Mouse (Mus musculus): ENCODE data around the gene Calhm3. TPM values are rescaled to one million over a fixed set of nuclear protein-coding genes. Genes with fewer than 3 reads are reported as not detected.
A peak's percentile ranks its signal among the peaks of the same experiment; 100 is the strongest.

The Calhm3 gene
- total RNA-seq (2021): not detected

DNA sequence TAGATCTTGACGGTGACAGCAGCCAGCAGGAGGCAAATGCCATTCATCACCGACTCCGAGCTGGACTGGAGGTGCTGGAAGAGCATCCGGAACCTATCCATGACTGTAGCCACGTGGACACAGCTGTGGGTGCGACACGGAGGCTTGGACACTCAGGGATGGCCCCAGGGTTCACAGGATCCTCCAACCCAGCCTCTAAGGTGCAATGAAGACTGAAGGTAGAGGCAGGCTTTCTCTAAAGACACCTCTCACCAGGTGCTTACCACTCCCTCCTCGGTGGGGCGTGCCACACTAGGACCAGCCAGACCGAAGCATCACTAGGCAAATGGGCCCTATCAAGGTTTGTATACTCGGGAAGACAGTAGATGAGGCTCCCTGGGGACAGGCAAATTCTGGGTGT is at the start of gene Calhm3:
Gene Calhm3, minus strand, starts transcription at position 101 of the 400 bp plus-strand sequence.
- no peak for DNase-seq

DNA sequence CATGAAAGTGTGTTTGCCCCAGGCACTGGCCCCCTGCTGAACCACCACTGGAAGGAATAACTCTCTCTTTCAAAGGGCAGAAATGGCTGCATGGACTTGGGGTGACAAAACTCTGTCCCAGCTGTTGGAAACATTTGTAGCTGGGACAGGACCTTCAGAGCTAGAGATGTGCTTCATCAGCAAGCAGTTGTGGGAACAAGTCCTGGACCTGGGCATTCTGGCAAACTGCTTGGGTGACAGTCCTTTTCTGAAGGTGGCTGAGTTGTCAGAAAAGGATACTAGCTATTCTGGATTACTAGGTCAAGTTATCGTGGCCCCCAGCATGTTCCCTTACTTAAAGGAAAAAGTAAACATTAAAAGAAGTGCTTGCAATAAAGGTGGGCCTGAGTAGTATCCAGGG is 48.6 kb upstream of the Calhm3 start:
- DNase-seq: no peak

DNA sequence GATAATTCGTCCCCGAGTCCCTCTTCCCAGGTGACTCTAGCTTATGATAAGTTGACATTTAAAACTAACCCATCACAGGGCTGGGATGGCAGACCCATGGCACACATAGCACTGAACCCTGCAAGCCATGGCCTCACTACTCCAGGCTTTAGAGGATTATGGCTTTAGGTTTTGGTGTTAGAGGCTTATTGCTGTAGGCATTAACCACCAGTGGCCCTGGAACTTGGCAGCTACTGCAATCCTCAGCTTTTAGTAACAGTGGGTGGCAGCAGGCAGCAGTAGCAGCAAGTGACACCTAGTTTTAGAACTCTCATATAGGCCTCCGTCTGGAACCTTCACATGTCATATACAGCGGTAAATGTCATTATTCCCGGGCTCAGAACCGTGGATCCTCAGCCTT is 47.1 kb upstream of the Calhm3 start:
- DNase-seq: no peak

DNA sequence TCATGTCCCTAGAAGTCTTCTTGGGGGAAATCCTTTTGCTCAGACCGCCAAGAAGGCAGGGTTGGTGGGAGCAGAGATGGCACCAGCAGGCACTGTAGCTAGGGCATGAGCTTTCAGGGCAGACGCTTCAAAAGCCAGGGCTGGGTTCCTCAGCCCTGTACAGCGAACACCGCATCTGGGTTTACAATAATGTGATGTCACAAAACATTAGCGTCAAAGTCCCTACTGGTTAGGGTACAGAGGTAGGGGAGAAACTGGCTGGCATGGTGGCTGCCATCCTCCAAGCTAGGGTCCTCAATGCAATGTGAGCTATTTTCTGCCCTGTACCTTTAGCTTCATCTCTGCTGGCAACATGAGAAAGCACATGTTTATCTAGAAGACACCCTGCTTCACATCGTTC is 45.5 kb upstream of the Calhm3 start:
- no peak for DNase-seq

DNA sequence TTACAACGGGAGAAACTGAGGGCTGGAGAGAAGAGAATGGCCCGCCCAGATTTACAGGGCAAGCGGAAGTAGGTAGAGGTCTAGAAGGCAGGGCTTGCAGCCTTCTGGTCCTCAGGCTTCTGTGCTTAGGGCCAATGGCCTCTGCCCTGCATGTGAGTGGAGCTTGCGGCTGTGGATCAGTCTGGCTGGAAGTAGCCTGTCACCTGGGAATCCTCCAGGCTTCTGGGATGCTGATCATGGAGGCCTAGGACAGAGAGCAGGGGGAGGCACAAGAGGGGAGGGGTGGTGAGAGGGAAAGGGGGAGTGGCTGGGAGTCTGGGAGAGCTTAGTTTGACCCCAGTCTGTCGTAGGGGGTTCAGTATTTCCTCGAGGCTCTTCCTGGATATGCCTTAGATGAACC is 44.9 kb upstream of the Calhm3 start:
- no peak for DNase-seq

DNA sequence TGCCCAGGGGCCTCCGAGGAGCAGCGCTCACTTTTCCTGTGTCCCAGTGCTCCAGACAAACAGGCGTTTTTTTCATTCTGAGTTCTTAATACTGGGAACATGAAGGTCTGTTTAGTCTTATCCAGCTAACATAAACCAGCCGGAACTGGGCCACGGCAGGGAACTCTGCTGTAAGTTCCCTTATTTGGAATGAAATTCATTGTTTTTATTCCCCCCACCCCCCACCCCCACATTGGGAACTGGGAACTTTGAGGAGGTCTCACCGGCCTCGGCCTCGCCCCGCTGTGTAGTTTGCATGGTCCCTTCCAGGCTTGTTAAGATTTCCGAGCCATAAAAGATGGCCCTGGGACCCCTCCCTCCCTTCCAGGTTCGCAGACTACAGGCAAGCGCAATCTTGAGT is 44.4 kb upstream of the Calhm3 start:
- DNase-seq: no peak

DNA sequence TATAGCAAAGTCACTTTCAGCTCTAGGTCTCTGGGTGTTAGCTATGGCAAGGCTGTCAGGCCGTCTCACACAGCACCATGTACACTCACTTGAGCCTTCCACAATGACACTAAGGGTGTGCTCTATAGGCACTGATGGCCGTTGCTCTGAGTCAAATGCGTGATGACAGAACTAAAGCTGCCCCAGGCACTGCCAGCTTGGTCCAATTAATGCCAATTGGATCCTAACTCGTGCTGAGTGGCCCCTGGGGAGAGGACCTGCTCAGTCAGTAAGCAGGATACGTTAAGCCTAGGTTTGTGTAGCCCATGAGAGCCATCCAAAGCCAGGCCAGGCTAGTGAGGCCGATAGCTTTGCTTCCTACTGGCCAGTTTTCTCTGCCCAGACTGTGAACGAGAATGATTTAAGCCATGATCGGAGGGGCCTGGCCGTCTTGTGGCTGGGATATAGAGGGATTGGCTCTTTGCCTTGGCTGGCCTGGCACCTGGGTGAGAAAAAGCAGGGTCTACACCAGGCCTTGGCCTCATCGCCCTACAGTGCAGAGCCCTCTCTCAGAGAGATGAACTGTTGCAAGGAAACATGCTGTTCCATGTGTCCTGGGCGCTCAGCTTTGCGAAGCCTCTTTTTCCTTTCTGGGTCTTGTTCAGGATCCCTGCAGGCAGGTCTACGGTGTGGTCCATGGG is 41.2 kb upstream of the Calhm3 start:
- no peak for DNase-seq

DNA sequence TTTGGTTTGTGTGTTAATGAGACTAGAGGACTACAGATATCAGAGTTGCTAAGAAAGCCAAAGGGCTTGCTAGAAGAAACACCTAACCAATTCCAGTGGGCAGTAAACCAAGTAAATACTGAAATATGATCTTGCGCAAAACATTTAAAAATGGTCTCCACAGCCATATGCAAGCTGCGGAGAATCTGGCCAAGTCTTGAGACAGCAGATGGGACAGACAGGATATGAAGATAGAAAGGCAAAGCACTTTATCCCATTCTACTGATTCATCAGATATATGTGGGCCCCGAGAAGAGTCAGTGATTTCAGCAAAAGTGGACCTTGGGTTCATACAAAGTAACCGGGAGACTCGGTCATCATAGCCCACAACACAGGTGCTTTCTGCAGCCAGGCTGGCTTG is 34.6 kb upstream of the Calhm3 start:
- DNase-seq: no peak

DNA sequence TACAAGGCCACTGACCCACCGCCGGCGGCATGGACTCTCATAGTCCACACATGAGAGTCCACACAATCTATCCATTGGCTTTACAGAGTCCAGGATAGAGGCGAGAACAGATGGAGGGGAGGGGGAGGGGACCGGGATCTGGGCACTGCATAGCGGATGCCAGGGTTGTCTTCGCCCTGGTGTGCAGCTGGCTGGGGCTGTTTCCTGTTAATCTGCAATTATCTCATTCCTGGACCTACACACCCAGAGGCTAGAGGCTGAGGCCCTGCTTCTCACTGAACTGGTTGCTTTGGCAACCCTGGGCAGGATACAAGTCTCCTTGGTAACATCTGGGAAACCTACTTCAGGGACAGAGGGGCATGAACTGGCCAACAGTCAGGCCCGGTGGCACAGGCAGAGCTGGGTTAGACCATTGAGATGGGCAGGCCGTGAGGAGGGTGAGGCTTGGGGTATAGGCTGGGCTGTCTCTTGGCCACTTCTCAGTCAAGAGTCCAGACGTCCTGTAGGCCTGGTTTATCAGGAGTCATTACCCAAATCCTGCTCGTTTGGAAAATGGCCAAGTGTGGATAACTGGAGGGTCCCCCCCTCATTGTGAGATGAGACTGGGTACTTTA is 31.1 kb upstream of the Calhm3 start:
- no peak for DNase-seq

DNA sequence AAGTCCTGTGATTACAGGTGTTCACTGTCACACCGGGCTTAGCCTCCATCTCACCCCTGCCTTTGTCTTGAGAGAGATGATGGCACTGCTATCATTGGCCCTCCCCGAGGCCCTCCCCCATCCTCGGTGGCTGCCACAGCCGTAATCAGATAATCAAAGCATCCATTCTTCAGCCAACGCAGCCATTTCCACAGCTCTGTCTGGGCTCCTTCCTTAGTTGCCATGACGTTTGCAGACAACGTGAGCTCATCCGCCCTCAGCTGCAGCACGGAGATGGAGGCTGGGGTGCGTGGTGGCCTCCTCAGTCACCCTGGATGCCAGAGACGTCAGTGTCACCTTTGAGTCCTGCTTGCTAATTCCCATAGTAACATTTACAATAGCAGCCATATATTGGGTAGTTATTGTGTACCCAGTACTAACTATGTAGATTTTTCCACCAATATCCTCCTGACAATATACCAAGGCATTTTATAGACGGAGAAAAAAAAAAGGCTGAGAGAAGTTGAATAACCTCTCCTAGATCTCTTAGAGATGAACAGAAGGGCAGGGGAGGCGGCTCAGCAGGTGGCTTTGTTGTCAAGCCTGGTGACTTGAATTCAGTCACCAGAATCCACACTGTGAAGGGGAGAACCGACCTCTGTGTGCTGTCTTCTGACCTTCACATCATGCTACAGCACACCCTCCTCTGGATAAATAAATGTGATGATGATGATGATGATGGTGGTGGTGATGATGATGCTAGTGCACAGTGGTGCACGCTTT is 29.1 kb upstream of the Calhm3 start:
- no peak for DNase-seq

DNA sequence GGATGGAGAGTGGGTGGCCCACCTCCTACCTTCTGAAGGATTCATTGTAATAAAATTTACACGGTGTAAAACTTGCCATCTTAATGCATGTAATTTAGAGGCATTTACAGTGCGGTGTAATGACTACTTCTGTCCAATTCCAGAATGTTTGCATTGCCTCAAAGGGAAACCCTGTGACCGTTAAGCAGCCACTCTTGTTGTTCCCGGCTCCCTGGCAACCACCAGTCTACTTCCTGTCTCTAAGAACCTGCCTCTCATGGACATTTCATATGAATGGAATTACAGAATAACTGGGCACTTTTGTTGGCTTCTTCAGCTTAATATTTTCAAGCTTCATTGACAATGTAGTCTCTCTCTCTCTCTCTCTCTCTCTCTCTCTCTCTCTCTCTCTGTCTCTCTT is 27.2 kb upstream of the Calhm3 start:
- no peak for DNase-seq

DNA sequence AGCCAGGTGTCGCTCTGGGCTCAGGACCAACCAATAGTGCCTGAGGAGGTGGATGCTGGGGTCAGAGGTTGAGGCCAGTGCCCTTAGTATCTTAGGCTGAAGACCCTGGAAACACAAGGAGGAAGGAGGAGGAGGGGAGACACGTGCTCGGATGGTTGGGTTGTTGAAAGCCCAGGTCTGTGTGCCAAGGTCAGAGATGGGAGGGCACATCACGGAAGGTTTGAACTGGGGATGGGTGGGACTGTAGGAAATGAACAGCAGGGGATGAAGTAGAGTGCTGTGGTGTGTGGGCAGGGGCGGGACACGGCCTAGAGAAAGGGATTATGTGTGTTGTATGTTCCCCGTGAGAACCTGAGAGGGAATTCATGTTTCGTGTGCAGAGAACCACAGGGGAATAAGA is 26.7 kb upstream of the Calhm3 start:
- DNase-seq: no peak

DNA sequence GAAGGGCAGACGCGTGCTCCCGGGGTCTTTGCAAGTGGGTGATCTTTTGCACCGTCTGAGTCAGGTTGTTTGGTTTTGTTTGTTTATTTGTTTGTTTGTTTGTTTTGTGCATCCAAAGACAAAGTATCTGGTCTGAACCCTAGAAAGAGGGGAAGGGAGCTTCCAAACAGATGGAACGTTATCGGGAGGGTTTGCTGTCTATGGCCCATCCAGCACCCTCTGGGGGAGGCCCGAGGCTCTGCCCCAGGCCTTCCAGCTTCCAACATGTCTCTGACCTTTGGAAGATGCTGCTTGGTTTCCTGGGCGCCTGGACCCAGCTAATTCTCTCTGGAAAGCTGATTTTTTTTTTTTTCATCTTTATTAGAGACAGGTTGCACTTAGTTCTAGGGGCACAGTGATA is 22.4 kb upstream of the Calhm3 start:
- no peak for DNase-seq

DNA sequence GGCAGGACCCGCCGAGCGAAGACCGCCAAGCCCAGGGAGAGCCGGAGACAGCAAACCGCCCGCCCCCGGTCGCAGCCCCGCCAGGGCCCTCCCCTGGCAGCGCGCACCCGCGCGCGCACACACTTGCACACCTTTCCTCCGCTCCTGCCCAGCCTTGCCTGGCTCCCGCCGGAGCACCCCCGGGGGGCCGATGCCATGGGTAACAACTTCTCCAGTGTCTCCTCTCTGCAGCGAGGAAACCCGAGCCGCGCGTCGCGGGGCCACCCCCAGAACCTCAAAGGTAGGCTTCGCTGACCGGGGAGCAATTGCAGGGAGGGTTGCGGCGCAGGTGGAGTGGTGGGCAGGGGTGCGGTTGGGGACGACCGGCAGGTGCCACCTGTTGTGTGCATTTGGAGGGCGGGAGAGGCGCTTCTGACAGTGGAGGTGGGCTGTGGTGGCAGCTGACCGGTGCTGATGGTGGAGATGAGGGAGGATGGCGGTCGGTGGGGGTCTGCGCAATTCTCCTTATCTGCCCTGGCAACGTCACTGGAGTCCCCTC is 21.8 kb upstream of the Calhm3 start:
- DNase-seq: peak; percentile 19

DNA sequence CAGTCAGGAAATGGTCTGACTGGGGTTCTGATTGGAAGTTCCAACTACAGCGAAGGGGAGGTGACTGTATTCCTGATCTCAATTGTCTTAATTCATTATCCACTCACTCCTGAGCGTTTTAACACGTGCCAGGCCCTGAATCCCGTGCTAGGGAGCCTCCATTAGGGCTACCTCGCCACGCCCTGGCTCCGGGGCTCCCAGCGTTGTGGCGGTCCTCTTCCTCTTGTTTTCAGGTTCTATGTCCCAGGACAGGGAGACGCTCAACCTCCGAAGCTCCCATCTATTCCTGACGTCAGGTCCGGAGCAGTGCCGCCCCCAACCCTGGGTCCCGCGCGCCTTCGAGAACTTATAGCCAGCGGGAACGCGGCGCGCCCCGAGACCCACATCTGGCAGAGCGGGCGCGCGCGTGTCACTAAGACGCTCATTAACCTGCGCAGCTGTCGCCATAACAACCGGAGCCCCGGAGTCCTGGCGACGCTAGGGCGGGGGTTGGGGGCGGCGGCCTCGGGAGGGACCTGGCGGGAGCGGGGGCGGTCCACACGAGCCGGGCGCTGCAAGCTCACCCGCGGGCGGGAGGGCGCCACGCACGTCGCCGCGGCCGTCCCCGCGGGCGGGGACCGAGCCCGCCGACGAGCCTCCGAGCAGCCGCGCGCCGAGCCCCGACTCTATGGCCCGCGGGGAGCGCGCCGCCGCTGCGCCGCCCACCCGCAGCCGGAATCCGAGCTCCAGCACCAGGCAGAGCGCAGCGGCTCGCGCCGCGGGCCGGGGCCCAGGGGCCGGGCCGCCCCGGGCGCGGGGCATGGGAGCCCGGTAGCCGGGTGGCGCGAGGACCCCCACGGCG is 21.1 kb upstream of the Calhm3 start, which contains the start of gene Neurl1a:
Gene Neurl1a, plus strand, starts transcription at position 390 of the 841 bp plus-strand sequence.
- DNase-seq: peak; percentile 31

DNA sequence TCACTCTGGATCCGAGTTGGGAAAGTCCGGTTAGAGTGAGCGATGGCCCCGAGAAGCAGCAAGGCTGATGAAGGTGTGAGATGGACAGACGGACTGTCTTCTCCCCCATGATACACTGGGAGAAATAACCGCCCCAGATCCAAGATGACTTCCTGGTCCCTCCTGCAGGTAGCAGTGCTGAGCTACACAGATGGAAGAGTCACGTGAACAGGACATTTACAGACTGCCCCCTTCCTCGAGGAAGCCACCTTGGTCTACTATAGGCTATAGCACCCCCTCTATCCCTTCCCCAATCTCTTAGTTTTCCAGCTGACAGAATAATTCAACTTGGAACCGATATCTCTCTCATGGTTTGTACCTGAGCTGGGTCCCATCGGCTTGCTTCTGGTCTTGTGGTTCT is 20.4 kb upstream of the Calhm3 start:
- DNase-seq: peak; percentile 27

DNA sequence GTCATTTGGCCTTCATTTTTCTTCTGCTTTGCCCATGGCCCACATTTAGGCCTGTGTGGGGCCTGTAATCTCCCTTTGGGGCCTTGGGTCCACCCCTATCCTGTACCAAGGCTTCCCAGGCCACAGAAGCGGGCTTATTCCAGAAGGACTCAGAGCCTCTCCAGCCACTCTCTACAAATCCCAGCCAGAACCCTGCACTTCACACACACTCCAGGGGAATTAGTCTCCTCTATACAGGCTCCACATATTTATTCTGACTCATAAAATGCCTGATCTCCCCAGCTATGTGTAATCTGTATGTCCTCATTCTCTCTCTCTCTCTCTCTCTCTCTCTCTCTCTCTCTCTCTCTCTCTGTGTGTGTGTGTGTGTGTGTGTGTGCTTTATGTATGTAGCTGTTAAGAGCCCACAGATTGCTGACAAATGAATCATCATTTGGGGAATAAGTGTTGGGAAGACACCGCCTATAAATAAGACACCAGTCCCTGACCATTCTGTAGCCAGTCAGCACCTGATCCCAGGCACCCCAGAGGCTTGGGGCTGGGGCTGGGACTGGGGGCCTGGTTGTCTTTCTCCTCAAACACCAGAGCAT is 19.4 kb upstream of the Calhm3 start:
- DNase-seq: no peak

DNA sequence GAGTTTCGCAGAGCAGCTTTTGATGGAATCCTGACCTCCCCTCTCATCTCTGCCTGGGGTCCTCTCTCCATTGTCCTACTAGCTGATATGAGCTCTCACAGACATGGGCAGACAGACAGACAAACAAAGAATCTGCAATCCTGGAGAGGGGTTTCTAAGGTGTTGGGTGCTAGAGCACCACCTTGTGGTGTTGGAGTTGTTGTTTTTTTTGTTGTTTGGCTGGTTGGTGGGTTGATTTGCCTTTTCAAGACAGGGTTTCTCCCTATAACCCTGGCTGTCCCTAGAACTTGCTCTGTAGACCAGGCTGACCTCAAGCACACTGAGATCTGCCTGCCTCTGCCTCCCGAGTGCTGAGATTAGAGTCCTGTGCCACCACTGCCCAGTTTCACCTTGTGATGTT is 17.9 kb upstream of the Calhm3 start:
- no peak for DNase-seq

DNA sequence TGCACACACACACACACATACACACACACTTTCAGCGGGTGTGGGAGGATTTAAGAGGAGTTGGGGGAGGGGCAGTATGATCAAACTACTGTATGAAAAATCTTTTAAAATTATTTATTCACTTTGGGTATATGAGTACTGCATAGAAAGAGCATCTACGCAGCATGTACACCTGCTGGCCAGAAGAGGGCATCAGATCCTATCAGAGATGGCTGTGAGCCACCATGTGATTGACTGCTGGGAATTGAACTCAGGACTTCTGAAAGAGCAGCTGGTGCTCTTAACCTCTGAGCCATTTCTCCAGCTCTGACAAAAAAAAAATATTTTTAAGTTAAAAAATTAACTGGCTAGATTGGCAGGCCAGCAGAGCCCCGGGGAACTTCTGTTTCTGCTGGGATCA is 17.0 kb upstream of the Calhm3 start:
- peak; percentile 24 for DNase-seq

DNA sequence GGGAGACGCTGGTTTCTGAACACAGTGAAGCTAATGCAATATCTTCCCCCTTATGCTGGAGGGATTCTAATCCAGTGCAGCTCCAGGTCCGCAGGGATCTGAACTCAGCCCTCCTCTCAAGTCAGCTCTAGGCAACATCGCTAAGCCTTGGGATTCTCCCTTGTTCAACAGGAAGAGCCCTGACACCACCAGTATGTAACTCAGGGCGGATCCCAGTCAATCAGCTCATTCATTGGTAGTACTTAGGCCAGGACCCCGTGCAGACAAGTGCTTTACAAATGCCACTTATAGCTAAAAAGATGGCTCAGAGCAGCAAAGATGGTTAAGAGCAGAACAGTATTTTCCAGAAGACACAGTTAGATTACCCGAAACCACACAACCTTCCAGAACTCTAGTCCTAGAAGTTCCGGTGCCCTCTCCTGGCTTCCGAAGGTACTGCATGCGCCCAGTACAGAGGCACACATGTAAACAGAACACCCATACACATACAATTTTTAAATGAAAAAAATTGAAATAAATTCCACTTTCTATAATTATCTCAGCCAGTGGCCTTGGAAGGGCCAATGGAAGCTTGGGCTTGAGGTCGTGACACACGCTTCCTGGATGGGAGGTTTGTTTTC is 11.3 kb upstream of the Calhm3 start:
- peak; percentile 90 for DNase-seq

DNA sequence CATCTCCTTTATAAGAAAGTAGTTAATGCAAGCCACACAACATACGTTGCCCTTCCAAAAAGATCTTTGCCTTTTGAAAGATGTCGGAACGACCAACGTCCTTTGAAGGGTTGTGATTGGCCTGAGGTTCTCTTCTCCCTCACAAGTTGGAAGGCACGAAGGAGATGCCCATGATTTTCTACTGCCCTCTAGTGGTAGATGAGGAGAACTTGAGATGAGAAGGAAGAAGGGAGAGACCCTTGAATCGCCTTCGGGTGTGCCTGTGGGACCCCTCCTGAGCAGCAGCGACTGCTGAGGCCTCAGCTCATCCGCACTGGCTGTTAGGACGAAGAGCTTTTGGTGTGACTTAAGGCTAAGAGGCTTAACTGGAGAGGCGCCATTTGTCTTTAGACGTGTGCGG is 10.7 kb upstream of the Calhm3 start:
- peak; percentile 23 for DNase-seq
